Mouse (Mus musculus) left cerebral cortex, postnatal 25 days (tissue): ENCODE measurements around the gene Rnaseh1. TPM values are rescaled to one million over a fixed set of nuclear protein-coding genes. Genes with fewer than 3 reads are reported as not detected.
A peak's percentile ranks its signal among the peaks of the same experiment; 100 is the strongest.

ENCODE experiments used
- DNase-seq, 2 experiments: peaks; one replicate each; pipeline ENCODE4 v3.0.0; 2022; ENCODE audit warnings: low spot score in 2 of 2, mixed read lengths in 1 of 2
- intact Hi-C: fragments of 180-260 bp; cut with DNase I; formaldehyde crosslinking; loops from one replicate; pipeline ENCODE4 v1.15.1; 2025
- microRNA-seq, 2 experiments: library from miRNA; unstranded; fragments of <30 nt; microRNA quantifications; one replicate each; pipeline ENCODE4 v1.2.0; 2022
- total RNA-seq, 2 experiments: library from RNA; stranded (reverse); gene quantifications; 2 replicates each; pipeline ENCODE4 v1.2.3; 2021

Rnaseh1 gene
- total RNA-seq, 2 experiments from 2014 or later: 12.9 to 13.4 TPM

DNA sequence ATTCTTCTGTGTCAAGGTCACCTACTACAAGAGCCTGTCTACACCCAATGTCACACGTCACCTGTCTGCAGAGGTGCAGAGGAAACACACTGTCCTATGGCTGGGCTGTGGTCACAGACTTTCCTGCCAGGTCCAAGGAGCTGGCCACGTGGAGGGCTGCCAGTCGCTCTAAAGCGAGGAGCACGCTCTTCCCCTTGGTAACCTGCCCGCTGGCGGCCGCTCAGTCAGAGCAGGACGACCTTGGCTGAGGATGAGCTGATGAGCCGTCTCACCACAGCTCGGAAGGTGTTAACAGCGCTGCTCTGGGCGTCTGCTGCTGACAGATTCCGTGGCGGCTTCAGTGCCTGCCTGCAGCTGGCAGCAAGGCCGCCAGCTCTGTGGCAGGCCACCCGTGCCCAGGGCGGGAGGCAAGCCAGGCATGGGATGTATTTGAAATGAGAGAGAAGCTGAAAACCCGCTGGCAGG is 51.2 kb downstream of the Rnaseh1 start:
- intact Hi-C loops: loop anchor here (1.0 to 5.0 kb wide), 5 partner anchors 52 to 441 kb away; partner anchors contain the start of genes Eipr1 and Trappc12
- DNase-seq: peak; percentile 59 to 74

DNA sequence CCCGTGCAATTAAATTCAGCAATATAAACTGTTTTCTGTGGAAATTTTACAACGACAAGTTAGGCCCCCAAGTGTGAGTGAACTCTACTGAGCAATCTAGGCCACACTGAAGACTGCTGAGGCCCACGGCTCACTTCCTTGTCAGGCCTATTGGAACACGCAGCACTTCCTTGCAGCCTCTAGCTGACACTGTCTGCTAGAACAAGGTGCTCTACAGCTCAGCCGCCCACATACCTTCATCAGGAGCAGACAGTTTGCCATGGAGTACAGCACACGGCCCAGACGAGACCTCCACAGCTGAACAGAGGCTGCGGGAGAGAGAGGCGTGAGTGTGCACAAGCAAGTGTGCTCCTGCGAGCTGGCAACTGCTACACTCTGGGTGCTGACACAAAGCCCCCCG is 51.9 kb downstream of the Rnaseh1 start:
- DNase-seq: peak; percentile 57 to 61
- intact Hi-C loops: loop anchor here (2.0 to 5.0 kb wide), 4 partner anchors 51 to 271 kb away; partner anchors contain the start of genes Eipr1 and Trappc12

DNA sequence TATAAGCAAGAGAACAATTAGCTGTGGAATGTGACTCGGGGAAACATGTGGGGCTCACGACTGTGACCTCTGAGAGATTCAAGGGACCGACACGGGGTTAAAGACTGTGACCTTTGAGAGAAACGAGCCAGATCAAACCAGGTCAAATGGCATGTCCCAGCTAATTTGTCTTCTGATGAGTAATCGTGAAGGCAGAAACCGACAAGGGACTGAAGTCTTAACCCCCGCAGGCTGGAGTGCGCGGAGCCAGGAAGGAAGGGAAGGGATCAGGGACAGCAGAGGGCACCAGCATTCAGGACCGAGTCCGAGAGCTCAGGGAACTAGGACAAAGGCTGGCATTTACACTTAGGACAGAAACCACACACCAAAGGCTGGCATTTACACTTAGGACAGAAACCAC is 55.0 kb downstream of the Rnaseh1 start:
- DNase-seq: no peak
- intact Hi-C loops: loop anchor here (5.0 kb wide), 3 partner anchors 48 to 268 kb away; partner anchors contain the start of genes Eipr1 and Trappc12

DNA sequence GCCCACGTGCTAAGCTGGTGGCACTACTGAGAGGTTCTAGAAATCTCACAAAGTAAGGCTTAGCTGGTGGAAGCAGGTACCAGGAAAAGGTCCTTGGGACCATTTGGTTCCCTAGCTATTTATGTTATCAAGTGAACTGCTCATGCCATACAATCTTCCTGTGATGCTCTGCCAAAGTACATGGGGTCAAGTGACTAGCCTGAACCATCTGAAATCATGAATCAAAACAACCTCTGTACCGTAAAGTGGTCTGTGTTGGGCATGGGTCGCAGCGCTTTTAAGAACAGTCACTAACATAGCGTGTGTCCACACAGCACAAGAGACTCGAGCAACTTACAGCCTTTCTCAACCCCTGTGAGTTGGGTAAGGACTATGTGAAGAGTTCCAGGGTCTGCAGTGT is 55.8 kb downstream of the Rnaseh1 start:
- no peak for DNase-seq
- intact Hi-C loops: no loop called here

DNA sequence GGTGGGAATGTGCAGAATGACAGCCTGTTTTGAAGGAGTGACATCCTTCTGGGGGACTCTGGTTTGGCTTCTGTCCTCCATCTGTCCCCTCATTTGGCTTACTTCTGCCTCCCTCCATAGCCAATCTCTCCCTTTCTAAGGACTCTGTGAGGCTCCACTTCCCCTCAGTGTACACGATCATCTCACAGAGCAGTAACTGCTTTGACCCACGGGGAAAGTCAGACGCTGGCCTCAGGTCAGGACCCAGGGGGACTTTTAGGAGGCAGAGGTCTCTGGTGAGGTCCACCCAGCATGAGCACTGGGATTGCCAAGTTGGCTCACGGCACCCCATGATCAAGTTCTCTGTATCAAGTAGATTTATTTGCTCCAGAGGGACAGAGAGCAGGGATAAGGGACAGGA is 58.8 kb downstream of the Rnaseh1 start:
- intact Hi-C loops: no loop called here
- DNase-seq: no peak

Small RNA genes within 50 kb of the gene (microRNA-seq; reads per million reads assigned to microRNA genes)
- gene Mir6937: 0 to 0.25 reads per million in 2 experiments

Other genes with a start within 250 kb of the Rnaseh1 start
- 1 to 10 TPM in 1 of 2 experiments, under 1 TPM in 1; 0.66 to 1.1 TPM for gene Dcdc2c, start 97.2 kb upstream of the Rnaseh1 start, total RNA-seq
- gene Allc, start 67.1 kb upstream of the Rnaseh1 start, total RNA-seq: 1 to 10 TPM in 1 of 2 experiments, under 1 TPM in 1; 0.73 to 1.2 TPM
- under 1 TPM; 0.60 to 0.62 TPM for gene Colec11, start 26.2 kb upstream of the Rnaseh1 start, total RNA-seq
- gene Rps7, start 13.6 kb upstream of the Rnaseh1 start, total RNA-seq: 100 to 1,000 TPM; 282 to 283 TPM
- gene Adi1, start 25.6 kb downstream of the Rnaseh1 start, total RNA-seq: 10 to 100 TPM; 26.5 to 29.7 TPM
- gene Trappc12, start 100.9 kb downstream of the Rnaseh1 start, total RNA-seq: 10 to 100 TPM; 53.8 to 57.7 TPM
- 10 to 100 TPM; 60.3 to 62.1 TPM for gene Eipr1, start 102.2 kb downstream of the Rnaseh1 start, total RNA-seq